Mouse (Mus musculus) spleen, adult 2 months (tissue): ENCODE measurements around the gene Ggt5. TPM values are rescaled to one million over a fixed set of nuclear protein-coding genes. Genes with fewer than 3 reads are reported as not detected.

Experiments
- DNase-seq, 2 experiments: peaks; one replicate each; pipeline versions ENCODE4 v3.0.0 to v3.0.0-alpha.2; 2012 to 2021; ENCODE audit warnings: low spot score in 2 of 2, low read depth in 1 of 2
- H3K27ac ChIP-seq: fragments of 200-500 bp; 2 replicates; pipeline ENCODE4 v1.5.1; 2012; ENCODE audit warnings: low read length, inconsistent platforms; ENCODE audit not compliant: insufficient read depth
- H3K27me3 ChIP-seq: fragments of 200-500 bp; 2 replicates; pipeline ENCODE4 v1.6.1; 2012; ENCODE audit warnings: mild to moderate bottlenecking, moderate library complexity, low read length, inconsistent platforms; ENCODE audit not compliant: control insufficient read depth, insufficient read depth
- H3K36me3 ChIP-seq: fragments of 200-500 bp; 2 replicates; pipeline ENCODE4 v1.6.1; 2012; ENCODE audit warnings: mild to moderate bottlenecking, low read length, inconsistent platforms; ENCODE audit not compliant: control insufficient read depth, insufficient read depth
- H3K4me1 ChIP-seq: fragments of 200-500 bp; 2 replicates; pipeline ENCODE4 v1.6.1; 2011; ENCODE audit warnings: inconsistent platforms; ENCODE audit not compliant: control insufficient read depth, insufficient read depth, insufficient read length
- H3K4me3 ChIP-seq: fragments of 200-500 bp; 2 replicates; pipeline ENCODE4 v1.5.1; 2011; ENCODE audit warnings: mild to moderate bottlenecking, inconsistent platforms; ENCODE audit not compliant: insufficient read depth, insufficient read length; ENCODE audit errors: extremely low read depth
- CTCF ChIP-seq: fragments of 200-500 bp; IDR thresholded peaks from 2 replicates; pipeline ENCODE4 v1.5.1; 2011; ENCODE audit warnings: mild to moderate bottlenecking, inconsistent platforms; ENCODE audit not compliant: insufficient read depth, insufficient read length, insufficient replicate concordance; ENCODE audit errors: extremely low read depth
- POLR2A ChIP-seq: fragments of 200-500 bp; IDR thresholded peaks from 2 replicates; pipeline ENCODE4 v1.6.1; 2011; ENCODE audit warnings: low read depth, low read length, inconsistent platforms
- WGBS: fragments of 180-500 bp; shearing (Covaris S2); methylation state at CpG from one replicate; pipeline ENCODE4 v1.1.7; 2018; 5-methylcytosine and 5-hydroxymethylcytosine counted together
- polyA plus RNA-seq: library from polyadenylated mRNA; depleted of rRNA; stranded (reverse); fragments of >200 nt; gene quantifications from 2 replicates; pipeline ENCODE4 v1.2.3, GENCODE M21; 2012

Ggt5 gene
- polyA plus RNA-seq, 1 experiment, result 70.9 TPM

- Histone ChIP-seq H3K4me3 (no peak overlapping the region), H3K27ac (no peak overlapping the region), H3K36me3 (peaks cover 9% of the 10 kb centered on the region), H3K4me1 (peaks cover 5% of the 10 kb centered on the region; the same call in 1 of the 2 replicates), H3K27me3 (no peaks in the 10 kb centered on the region)
- TF ChIP-seq POLR2A (no peak), CTCF (no peak)
- WGBS, result 81% methylated on average over 7 of the region's 7 CpGs
- DNase-seq, result no peak
These were observed 52.6 kb downstream of the Ggt5 start for GRCm38 (mm10) chr10:75641721-75642222.

- no peak overlapping the region for H3K27ac ChIP-seq
- DNase-seq, result no peak
- no peak for TF ChIP-seq CTCF
- WGBS, result 87% methylated on average over 9 of the region's 9 CpGs
- peaks cover 5% of the 10 kb centered on the region; the same call in 1 of the 2 replicates for H3K4me1 ChIP-seq
- H3K4me3 ChIP-seq, result no peak overlapping the region
- peaks cover 12% of the 10 kb centered on the region for H3K36me3 ChIP-seq
- no peaks in the 10 kb centered on the region for H3K27me3 ChIP-seq
These were observed 53.3 kb downstream of the Ggt5 start for GRCm38 (mm10) chr10:75642436-75642835.

GRCm38 (mm10) chr10:75642891-75643290 is 53.8 kb downstream of the Ggt5 start:
- H3K4me3 ChIP-seq, result no peak overlapping the region

GRCm38 (mm10) chr10:75643741-75644343 is 54.7 kb downstream of the Ggt5 start, which contains the start of gene Susd2:
TSS of gene Susd2 (minus strand) at chr10:75644008.
- TF ChIP-seq CTCF (no peak), POLR2A (no peak)
- H3K27ac ChIP-seq, result 0 out of 2 replicates have a peak within 1 kb of the TSS, but pooled peaks have one; percentile 5
- WGBS, result 30% methylated on average over 11 of the region's 11 CpGs
- no peak within 1 kb of the TSS; the same call in 1 of the 2 replicates for H3K4me3 ChIP-seq
- H3K4me1 ChIP-seq, result peaks cover 5% of the 10 kb centered on the region; the same call in 1 of the 2 replicates
- peaks cover 18% of the 10 kb centered on the region for H3K36me3 ChIP-seq
- DNase-seq, result peak; percentile 8 to 36
- H3K27me3 ChIP-seq, result no peaks in the 10 kb centered on the region

More at GRCm38 (mm10) chr10:75642891-75643290, 53.8 kb downstream of the Ggt5 start:
- H3K36me3 ChIP-seq, result peaks cover 16% of the 10 kb centered on the region
- WGBS, result 83% methylated on average over 2 of the region's 2 CpGs
- H3K27me3 ChIP-seq, result no peaks in the 10 kb centered on the region
- peaks cover 5% of the 10 kb centered on the region; the same call in 1 of the 2 replicates for H3K4me1 ChIP-seq
- TF ChIP-seq POLR2A, result no peak
- no peak for TF ChIP-seq CTCF
- 0 out of 2 replicates have a peak overlapping the region, but pooled peaks have one; percentile 5 for H3K27ac ChIP-seq
- no peak for DNase-seq

GRCm38 (mm10) chr10:75645616-75646015 is 56.5 kb downstream of the Ggt5 start:
- TF ChIP-seq POLR2A, result no peak
- no peak for TF ChIP-seq CTCF
- WGBS, result 94% methylated on average over 8 of the region's 8 CpGs
- H3K27me3 ChIP-seq, result no peaks in the 10 kb centered on the region
- H3K36me3 ChIP-seq, result peaks cover 27% of the 10 kb centered on the region
- no peak overlapping the region for H3K27ac ChIP-seq
- no peak overlapping the region for H3K4me3 ChIP-seq
- DNase-seq, result no peak
- peaks cover 5% of the 10 kb centered on the region; the same call in 1 of the 2 replicates for H3K4me1 ChIP-seq

GRCm38 (mm10) chr10:75646406-75646805 is 57.3 kb downstream of the Ggt5 start:
- Histone ChIP-seq H3K27me3 (no peaks in the 10 kb centered on the region), H3K4me1 (peaks cover 5% of the 10 kb centered on the region; the same call in 1 of the 2 replicates), H3K4me3 (no peak overlapping the region), H3K36me3 (peaks cover 34% of the 10 kb centered on the region), H3K27ac (no peak overlapping the region)
- 88% methylated on average over 6 of the region's 6 CpGs for WGBS
- DNase-seq, result no peak
- TF ChIP-seq CTCF, result no peak

- Histone ChIP-seq H3K4me3 (no peak overlapping the region), H3K27ac (no peak overlapping the region), H3K4me1 (peaks cover 5% of the 10 kb centered on the region; the same call in 1 of the 2 replicates), H3K36me3 (peaks cover 43% of the 10 kb centered on the region), H3K27me3 (no peaks in the 10 kb centered on the region)
- no peak for DNase-seq
- WGBS, result 94% methylated on average over 3 of the region's 3 CpGs
- TF ChIP-seq POLR2A (no peak), CTCF (no peak)
These were observed 58.2 kb downstream of the Ggt5 start for GRCm38 (mm10) chr10:75647362-75647761.
